Mouse (Mus musculus) heart, adult 2 months (tissue): ENCODE results near the gene Tex12. TPM values are rescaled to one million over a fixed set of nuclear protein-coding genes. Genes with fewer than 3 reads are reported as not detected.

ENCODE experiments used
- DNase-seq, 2 experiments: peaks; one replicate each; pipeline ENCODE4 v3.0.0; 2021
- H3K27ac ChIP-seq: fragments of 200-600 bp; 2 replicates; pipeline ENCODE4 v1.8.1; 2022
- H3K27me3 ChIP-seq: fragments of 200-500 bp; 2 replicates; pipeline ENCODE4 v1.6.1; 2012; ENCODE audit warnings: mild to moderate bottlenecking, low read length, inconsistent platforms, mixed read lengths; ENCODE audit not compliant: control insufficient read depth, insufficient read depth
- H3K36me3 ChIP-seq: fragments of 200-500 bp; 2 replicates; pipeline ENCODE4 v1.6.1; 2012; ENCODE audit warnings: low read length, inconsistent platforms; ENCODE audit not compliant: control insufficient read depth, insufficient read depth
- H3K4me1 ChIP-seq: fragments of 200-500 bp; 2 replicates; pipeline ENCODE4 v1.6.1; 2011; ENCODE audit warnings: low read length; ENCODE audit not compliant: control insufficient read depth, insufficient read depth
- H3K4me3 ChIP-seq: fragments of 200-600 bp; 2 replicates; pipeline ENCODE4 v1.8.1; 2022
- H3K79me2 ChIP-seq: fragments of 200-500 bp; replicated peaks from 2 replicates; pipeline ENCODE4 v1.6.1; 2012; ENCODE audit warnings: mild to moderate bottlenecking, inconsistent platforms, low read length, moderate library complexity, mixed read lengths; ENCODE audit not compliant: control insufficient read depth, insufficient read depth
- H3K9ac ChIP-seq: fragments of 200-500 bp; 2 replicates; pipeline ENCODE4 v1.6.1; 2012; ENCODE audit warnings: low read depth, mild to moderate bottlenecking, control low read depth, inconsistent platforms, low read length, mixed read lengths
- CTCF ChIP-seq: fragments of 200-600 bp; IDR thresholded peaks from 2 replicates; pipeline ENCODE4 v1.8.1; 2022; ENCODE audit warnings: antibody characterized with exemption, mild to moderate bottlenecking, moderate library complexity
- EP300 ChIP-seq: fragments of 200-500 bp; IDR thresholded peaks from 2 replicates; pipeline ENCODE4 v1.6.1; 2011; ENCODE audit warnings: low read depth, low read length, control low read depth; ENCODE audit not compliant: insufficient read depth
- POLR2A ChIP-seq: fragments of 200-500 bp; IDR thresholded peaks from 2 replicates; pipeline ENCODE4 v1.6.1; 2011; ENCODE audit warnings: mild to moderate bottlenecking, low read depth, low read length, control low read depth; ENCODE audit not compliant: insufficient read depth
- WGBS: fragments of 180-500 bp; shearing (Covaris S2); methylation state at CpG from one replicate; pipeline ENCODE4 v1.1.7; 2018; 5-methylcytosine and 5-hydroxymethylcytosine counted together
- intact Hi-C: fragments of 180-260 bp; cut with DNase I; formaldehyde crosslinking; loops from one replicate; pipeline ENCODE4 v1.15.1; 2025
- polyA plus RNA-seq: library from polyadenylated mRNA; depleted of rRNA; stranded (reverse); fragments of >200 nt; gene quantifications from 2 replicates; pipeline ENCODE4 v1.2.3, GENCODE M21; 2012
- total RNA-seq, 2 experiments: library from RNA; stranded (reverse); gene quantifications; 2 replicates each; pipeline ENCODE4 v1.2.3; 2021

Tex12 gene
- total and polyA plus RNA-seq, 3 experiments = not detected

DNA sequence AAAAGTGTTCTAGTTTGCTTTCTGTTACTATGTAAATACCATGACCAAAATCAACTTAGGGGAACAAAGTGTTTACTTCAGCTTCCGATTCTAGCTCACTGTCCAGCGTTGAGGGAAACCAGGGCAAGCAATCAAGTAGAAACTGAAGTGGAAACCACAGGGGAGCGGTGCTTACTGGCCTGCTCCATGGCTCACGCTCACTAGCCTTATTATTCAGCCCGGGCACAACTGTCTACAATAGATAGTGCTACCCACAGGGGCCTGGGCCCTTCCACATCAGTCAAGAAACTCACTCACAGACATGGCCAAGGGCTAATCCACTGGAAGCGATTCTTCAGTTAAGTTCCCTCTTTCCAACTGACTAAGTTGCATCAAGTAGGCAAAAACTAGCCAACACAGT lies 40.4 kb upstream of the Tex12 start:
- Histone ChIP-seq H3K27me3 (no peaks in the 10 kb centered on the region), H3K4me1 (peaks cover 10% of the 10 kb centered on the region), H3K79me2 (peaks cover 2% of the 10 kb centered on the region; the same call in 1 of the 2 replicates), H3K4me3 (peak overlapping the region; percentile 92), H3K36me3 (peaks cover 8% of the 10 kb centered on the region), H3K9ac (no peak overlapping the region), H3K27ac (peak overlapping the region; percentile 93)
- DNase-seq = no peak
- 52% methylated on average over 6 of the region's 6 CpGs for WGBS
- TF ChIP-seq EP300 (no peak), POLR2A (no peak), CTCF (no peak)
- intact Hi-C loops = loop anchor here (5.0 kb wide), 1 partner anchor 166 kb away; the partner anchor contains the start of gene Fdxacb1

DNA sequence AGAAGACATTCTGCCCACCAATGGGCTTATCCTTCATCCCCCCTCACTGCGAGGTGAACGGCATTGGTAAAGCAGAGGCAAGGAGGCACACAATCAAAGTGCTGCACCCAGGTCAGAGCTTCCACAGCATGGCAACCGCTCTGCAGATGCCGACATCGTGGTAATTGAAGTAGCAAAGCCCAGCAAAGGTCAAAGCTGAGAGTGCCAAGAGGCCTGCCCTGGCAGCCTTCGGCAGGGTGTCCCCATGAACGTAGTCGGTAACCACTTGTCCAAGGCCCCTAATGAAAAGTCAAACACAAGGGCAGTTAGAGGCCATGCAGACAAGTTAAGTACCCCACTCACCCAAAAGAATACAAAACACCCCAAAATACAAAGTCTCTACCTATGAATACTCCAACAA lies 35.8 kb upstream of the Tex12 start:
- peak in 1 of 2 experiments; percentile 26 for DNase-seq
- Histone ChIP-seq H3K4me1 (peaks cover under 1% of the 10 kb centered on the region; the same call in 1 of the 2 replicates), H3K27ac (no peak overlapping the region), H3K36me3 (peaks cover 6% of the 10 kb centered on the region), H3K79me2 (no peaks in the 10 kb centered on the region), H3K9ac (no peak overlapping the region), H3K4me3 (no peak overlapping the region), H3K27me3 (no peaks in the 10 kb centered on the region)
- intact Hi-C loops = loop anchor here (10.0 kb wide), 1 partner anchor 152 kb away; no protein-coding TSS in a partner anchor
- TF ChIP-seq CTCF (no peak), EP300 (no peak)
- WGBS = 69% methylated on average over 8 of the region's 8 CpGs

DNA sequence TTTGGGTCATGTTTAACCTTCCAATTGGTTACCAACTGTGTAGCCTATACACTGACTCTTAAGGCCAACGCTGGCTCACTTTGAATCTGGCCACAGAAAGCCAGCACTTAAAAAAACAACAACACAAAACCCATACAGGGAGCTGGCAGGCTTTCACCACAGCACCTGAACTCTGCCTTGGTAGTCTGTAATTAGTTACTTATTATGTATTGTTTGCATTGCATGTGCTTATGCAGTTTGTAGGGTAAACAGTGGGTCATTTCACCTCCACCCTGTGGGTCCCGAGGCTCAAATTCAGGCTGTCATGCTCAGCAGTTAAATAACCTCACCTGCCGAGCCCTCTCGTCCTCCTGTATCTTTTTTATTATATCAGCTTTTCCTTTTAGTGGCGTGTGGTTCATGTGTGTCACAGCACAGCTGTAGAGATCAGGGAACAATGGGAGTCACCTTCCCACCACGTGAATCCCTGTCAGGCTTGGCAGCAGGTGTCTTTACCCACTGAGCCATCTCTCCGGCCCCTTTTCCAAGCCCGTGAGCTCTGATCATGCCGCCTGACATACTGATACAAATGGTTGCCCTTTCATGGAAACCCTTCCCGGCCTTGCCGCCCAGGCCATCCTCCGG lies 33.8 kb upstream of the Tex12 start:
- H3K9ac ChIP-seq = no peak overlapping the region
- no peak overlapping the region for H3K4me3 ChIP-seq
- peaks cover 3% of the 10 kb centered on the region for H3K36me3 ChIP-seq
- no peak for DNase-seq
- no peaks in the 10 kb centered on the region for H3K79me2 ChIP-seq
- TF ChIP-seq CTCF = no peak
- intact Hi-C loops = loop anchor here (10.0 kb wide), 1 partner anchor 150 kb away; no protein-coding TSS in a partner anchor
- no peak overlapping the region for H3K27ac ChIP-seq
- no peaks in the 10 kb centered on the region; the same call in 1 of the 2 replicates for H3K4me1 ChIP-seq
- no peaks in the 10 kb centered on the region for H3K27me3 ChIP-seq
- WGBS = 71% methylated on average over 12 of the region's 12 CpGs

DNA sequence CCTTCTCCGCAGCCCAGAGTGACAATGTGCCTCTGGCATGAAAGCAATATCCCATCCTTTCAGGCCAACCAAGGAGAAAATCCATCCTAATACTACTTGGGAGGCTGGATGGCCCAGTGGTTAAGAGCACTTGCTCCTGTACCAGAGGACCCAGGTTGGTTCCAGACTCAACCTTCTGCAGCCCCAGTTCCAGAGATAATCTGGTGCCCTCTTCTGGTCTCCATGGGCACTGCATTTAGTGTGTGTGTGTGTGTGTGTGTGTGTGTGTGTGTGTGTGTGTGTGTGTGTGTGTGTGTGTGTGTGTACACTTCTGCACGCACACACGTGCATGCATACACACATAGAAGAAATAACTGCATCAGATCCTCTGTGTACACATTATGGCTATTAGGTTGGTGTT lies 32.4 kb upstream of the Tex12 start:
- H3K9ac ChIP-seq = no peak overlapping the region
- peak in 1 of 2 experiments; percentile 18 for DNase-seq
- no peaks in the 10 kb centered on the region; the same call in 1 of the 2 replicates for H3K4me1 ChIP-seq
- H3K4me3 ChIP-seq = no peak overlapping the region
- TF ChIP-seq CTCF (peak; percentile 50), POLR2A (no peak), EP300 (no peak)
- no peak overlapping the region for H3K27ac ChIP-seq
- H3K79me2 ChIP-seq = no peaks in the 10 kb centered on the region
- no peaks in the 10 kb centered on the region; the same call in 1 of the 2 replicates for H3K36me3 ChIP-seq
- WGBS = 79% methylated on average over 3 of the region's 3 CpGs
- intact Hi-C loops = loop anchor here (10.0 kb wide), 1 partner anchor 149 kb away; no protein-coding TSS in a partner anchor
- H3K27me3 ChIP-seq = no peaks in the 10 kb centered on the region

DNA sequence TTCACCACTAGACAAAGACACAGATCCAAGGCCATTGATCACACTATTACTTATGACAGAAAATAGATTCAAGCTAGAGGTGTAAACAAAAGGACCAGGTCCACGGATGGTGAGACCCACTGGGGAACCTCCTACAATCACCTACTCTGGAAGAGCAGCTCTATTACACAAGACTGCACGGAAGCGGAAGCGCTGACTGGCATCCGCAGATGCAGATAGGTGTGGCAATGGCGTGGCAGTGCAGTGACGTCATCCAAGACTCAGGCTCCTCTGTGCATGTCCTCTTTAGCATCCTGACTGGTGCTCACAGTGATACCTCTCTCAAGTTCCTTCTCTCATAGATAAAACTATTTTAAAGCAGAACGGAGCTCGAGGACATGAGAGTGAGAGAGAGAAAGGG lies 31.8 kb upstream of the Tex12 start:
- H3K36me3 ChIP-seq = no peaks in the 10 kb centered on the region; the same call in 1 of the 2 replicates
- H3K27me3 ChIP-seq = no peaks in the 10 kb centered on the region
- DNase-seq = no peak
- TF ChIP-seq POLR2A = no peak
- no peak for TF ChIP-seq CTCF
- no peak for TF ChIP-seq EP300
- H3K4me3 ChIP-seq = no peak overlapping the region
- no peaks in the 10 kb centered on the region for H3K4me1 ChIP-seq
- no peak overlapping the region for H3K27ac ChIP-seq
- 85% methylated on average over 9 of the region's 9 CpGs for WGBS
- no peak overlapping the region for H3K9ac ChIP-seq
- intact Hi-C loops = loop anchor here (10.0 kb wide), 1 partner anchor 148 kb away; no protein-coding TSS in a partner anchor
- no peaks in the 10 kb centered on the region for H3K79me2 ChIP-seq

DNA sequence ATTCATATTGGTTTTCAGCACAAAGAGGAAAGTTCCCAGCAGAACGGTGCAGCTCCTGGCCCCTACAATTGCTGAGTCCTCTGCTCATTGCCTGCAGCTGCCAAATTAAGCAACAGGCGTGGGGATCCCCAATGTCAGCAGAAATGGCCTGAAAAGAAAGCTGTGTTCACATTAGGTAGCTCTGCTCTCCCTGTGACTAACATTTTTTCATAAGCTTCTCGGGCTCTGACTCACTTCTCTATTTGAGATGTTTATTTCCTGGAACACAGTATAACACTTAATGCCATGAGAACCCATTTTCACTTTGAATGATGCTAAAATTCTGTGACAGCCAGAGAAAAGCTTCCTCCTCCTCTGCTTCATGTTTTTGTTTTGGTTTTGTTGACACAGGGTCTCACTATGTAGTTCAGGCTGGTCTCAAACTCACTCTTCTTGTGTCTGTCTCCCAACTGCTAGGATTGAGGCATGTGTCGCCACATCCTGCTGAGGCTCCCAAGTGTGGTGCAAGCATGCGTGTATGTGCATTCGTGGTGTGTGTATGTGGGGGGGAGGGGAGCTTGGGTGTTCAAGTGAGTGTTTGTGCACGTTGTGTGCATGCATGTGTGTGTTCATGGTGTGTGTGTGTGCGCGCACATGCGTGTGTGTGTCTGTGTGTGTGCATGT lies 29.9 kb upstream of the Tex12 start:
- Histone ChIP-seq H3K9ac (no peak overlapping the region), H3K79me2 (no peaks in the 10 kb centered on the region), H3K36me3 (no peaks in the 10 kb centered on the region), H3K4me3 (no peak overlapping the region), H3K27me3 (no peaks in the 10 kb centered on the region), H3K27ac (no peak overlapping the region), H3K4me1 (no peaks in the 10 kb centered on the region)
- DNase-seq = peak in 1 of 2 experiments; percentile 23
- TF ChIP-seq POLR2A = no peak
- no peak for TF ChIP-seq EP300
- TF ChIP-seq CTCF = no peak
- WGBS = 69% methylated on average over 10 of the region's 10 CpGs
- intact Hi-C loops = loop anchor here (10.0 kb wide), 1 partner anchor 146 kb away; no protein-coding TSS in a partner anchor
